Mouse (Mus musculus): ENCODE results near the gene Adgrf5. TPM values are rescaled to one million over a fixed set of nuclear protein-coding genes. Genes with fewer than 3 reads are reported as not detected.

Adgrf5 gene
- polyA plus RNA-seq, 1 experiment from 2014 or later = 6.3 TPM

Other genes starting within 250 kb of the Adgrf5 start
- not detected in 2 replicates for gene Adgrf1, start 90.1 kb upstream of the Adgrf5 start, polyA plus RNA-seq (2015; fragmentation: Nextera tagmentation; extraction: Ambion mirVana)
- gene Mep1a, start 142.4 kb downstream of the Adgrf5 start, polyA plus RNA-seq (2015; fragmentation: Nextera tagmentation; extraction: Ambion mirVana) = 0.11 TPM in 1 of 2 replicates, not detected in the other
- 0.19 and 0.47 TPM in 2 replicates for gene Ankrd66, start 183.2 kb downstream of the Adgrf5 start, polyA plus RNA-seq (2015; fragmentation: Nextera tagmentation; extraction: Ambion mirVana)
- 8.0 and 9.0 TPM in 2 replicates for gene Pla2g7, start 207.6 kb downstream of the Adgrf5 start, polyA plus RNA-seq (2015; fragmentation: Nextera tagmentation; extraction: Ambion mirVana)